Mouse (Mus musculus): ENCODE measurements around the gene Bhlhe41.

- TF ChIP-seq POLR2A (IDR thresholded peaks at IDR 0.05; ENCODE audit: insufficient read length, low read depth): no peak
- TF ChIP-seq MYOD1 (IDR thresholded peaks at IDR 0.05; ENCODE audit: control insufficient read depth in 1 of 3, insufficient read length in 2 of 3, low read depth in 2 of 3): no peak
- TF ChIP-seq MAX (IDR thresholded peaks at IDR 0.05; ENCODE audit: low read depth): no peak
- TF ChIP-seq POLR2AphosphoS2 (IDR thresholded peaks at IDR 0.05; ENCODE audit: insufficient read length, low read depth): no peak
- TF ChIP-seq USF1 (IDR thresholded peaks at IDR 0.05; ENCODE audit: low read depth): no peak
- no peak for TF ChIP-seq CEBPB (IDR thresholded peaks at IDR 0.05; ENCODE audit: insufficient read depth, poor library complexity, severe bottlenecking)
- no peak for TF ChIP-seq E2F4 (IDR thresholded peaks at IDR 0.05; ENCODE audit: insufficient read depth)
- TF ChIP-seq MYOG (IDR thresholded peaks at IDR 0.05; ENCODE audit: control insufficient read depth in 1 of 3, insufficient read depth in 1 of 3, insufficient read length in 2 of 3, low read depth in 2 of 3): no peak
- TF ChIP-seq TCF12 (IDR thresholded peaks at IDR 0.05; ENCODE audit: insufficient read depth, poor library complexity, severe bottlenecking): no peak
- no peak for TF ChIP-seq REST (IDR thresholded peaks at IDR 0.05; ENCODE audit: insufficient read depth, insufficient read length)
Observed at GRCm38 (mm10) chr6:145832927-145833326, 32.4 kb downstream of the Bhlhe41 start.

Data from myocyte (in vitro differentiated cells).